Mouse (Mus musculus) Muller cell, postnatal 12 days (primary cell): ENCODE results near the gene Cdca7.

ENCODE experiments used
- DNase-seq: peaks from one replicate; pipeline ENCODE4 v3.0.0-alpha.2; 2015; ENCODE audit errors: inconsistent ontology term

The Cdca7 gene

DNA sequence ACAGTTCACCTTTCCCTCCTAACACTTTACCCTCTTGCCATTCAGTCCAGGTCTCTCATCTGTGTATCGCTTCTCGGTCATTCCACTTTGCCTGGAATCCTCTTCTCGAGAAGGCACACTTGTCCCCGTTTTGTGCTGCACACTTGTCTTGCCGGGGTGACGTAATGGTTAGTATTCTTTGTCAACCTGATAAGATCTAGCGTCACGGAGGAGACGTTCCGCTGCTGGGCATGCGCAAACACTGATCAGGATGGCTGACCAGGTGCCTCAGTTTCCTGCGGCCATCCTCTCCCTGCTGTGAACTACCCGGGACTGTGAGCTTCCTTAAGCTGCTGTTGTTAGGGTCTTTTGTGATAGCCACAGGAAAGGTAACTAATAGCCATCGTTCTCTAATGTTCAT lies 17.1 kb downstream of the Cdca7 start:
- DNase-seq, result no peak

DNA sequence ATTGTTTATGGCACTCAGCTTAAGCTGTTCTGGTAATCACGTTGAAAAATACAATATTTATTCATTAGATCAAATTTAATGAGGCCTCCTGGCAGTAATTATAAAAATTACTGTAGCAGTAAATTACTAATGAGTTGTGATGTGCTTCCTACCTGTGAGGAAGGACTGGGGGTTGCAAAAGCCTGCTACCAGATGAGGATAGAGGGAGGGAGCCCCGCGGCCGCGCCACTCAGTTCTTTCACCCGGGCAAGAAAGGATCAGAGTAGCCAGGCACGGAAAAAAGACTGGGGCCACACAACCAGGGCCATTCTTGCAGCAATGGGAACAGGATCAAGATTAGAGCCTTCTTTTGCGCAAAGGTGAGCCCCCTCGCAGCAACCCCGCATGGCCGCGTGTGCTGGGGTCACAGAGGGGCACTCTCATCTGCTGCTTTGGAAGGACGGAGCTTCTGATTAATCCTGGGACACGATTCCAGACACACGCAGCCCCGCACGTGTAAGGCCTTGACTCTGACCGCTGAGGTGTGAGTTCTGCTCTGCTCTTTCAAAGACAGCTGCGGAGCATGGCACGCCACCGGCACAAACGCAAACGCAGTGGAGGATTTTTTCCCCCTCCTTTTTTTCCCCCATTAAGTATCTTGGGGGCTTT lies 23.2 kb downstream of the Cdca7 start:
- no peak for DNase-seq

DNA sequence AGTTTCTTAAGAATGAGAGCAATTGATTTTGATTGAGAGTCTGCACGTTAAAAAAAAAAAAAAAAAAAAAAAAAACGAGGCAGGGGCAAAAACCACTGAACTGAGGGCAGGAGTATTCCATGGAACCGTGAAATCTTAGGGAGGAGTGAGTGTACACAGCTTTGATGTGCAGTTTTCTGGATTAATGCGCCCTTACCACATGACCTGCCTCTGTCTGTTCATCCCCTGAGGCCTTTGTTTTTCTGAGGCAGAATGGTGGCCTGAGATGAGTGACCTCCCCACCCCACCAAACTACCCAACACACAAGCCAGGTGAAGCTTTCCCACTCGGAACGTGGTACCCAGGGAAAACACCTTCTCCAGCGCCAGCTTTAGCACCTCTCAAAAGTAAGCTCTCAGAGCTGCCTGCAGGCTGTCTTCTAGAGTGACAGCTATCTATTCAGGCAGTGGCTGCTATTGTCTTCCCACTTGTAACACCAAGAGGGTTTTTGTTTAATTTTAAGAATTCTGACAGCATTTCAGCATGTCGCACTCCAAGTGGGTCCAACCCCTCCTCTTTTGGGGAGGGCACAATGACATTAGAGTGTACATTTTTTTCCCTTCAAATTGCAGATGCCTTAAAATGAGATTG lies 23.9 kb downstream of the Cdca7 start:
- no peak for DNase-seq

DNA sequence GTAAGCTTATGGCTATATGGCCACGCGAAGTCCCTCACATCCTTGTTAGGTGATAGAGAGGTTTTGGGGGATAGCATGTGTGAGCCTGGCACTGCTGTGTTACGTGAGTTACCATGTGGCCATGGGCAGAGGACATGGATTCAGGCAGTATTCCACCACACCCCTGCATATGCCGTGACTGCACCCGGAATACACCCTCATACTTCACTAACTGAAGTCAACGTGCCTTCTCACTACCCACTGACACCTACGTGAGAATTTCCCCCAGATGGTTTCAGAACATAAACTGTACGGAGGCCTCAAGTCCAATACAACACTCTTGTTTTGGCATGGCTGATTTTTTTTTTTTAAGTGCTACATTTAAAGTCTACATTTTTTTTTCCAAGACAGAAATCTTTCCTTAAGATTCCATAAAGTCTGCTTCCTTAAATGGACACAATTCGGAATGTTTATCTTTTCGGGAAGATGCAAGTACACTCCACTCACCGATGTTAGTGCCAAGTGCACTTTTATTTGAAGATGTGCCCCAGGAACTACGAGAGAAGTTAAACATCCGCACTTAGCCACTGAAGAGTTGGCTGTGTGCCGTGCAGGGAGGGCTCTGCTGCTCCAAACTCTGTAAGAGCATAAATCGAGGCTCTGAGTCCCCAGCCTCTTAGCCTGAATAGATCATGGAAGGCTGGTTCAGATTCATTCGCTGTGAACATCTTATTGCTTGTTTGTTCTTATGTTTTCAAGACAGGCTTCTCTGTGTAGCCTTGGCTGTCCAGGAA lies 26.3 kb downstream of the Cdca7 start:
- DNase-seq, result no peak

DNA sequence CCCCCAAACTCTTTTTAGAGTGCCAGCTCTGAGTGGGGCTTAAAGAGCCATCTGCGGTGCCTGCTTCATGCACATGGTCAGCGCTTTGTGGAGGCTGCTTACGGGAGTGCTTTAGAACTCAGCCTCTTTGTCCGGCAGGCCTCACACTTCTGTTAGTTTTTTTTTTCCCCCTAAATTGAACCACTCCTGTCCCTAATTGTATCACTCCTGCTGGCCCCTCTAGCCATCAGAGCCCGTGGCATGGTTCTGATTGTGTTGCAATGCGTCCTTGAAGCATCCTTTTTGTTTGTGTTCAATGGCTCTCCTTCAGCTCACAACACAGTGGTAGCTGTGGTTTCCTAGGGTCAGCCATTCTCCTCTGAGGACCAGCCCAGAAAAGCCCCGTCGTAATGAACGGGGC lies 27.7 kb downstream of the Cdca7 start:
- no peak for DNase-seq

DNA sequence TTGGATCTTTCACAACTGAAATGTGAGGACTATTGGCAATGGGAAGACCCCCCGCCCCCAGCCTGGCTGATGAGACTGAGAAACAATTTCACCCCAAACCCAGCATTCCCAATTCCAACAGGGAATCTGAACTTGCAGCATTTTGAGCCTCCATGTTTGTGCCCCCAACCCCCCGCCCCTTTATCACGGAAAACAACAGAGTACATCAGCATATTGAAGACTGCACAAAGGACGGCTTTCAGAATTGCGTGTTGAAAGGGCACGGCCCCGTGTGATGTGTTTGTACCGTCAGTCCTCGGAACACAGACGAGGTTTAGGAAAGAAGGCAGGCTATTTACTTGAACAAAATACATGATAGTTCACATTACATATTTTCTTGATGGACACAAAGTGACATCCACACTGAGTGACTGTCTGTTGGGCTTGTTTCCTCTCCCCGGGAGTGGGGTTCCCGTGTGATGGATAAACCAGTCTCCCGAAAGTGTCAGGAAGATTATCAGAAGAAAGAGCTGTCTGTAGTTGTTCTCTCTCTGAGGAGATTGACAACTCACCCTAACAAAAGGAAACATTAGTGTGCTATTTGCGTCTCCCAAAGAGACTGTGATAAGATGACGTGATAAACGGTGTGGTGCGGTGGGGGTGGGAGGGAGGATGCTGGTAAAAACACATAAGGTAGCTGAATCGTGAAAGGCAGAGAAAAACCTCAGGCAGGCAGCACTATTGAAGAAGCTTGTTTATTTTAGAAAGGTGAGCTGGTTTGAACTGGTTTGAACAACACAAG lies 32.1 kb downstream of the Cdca7 start:
- DNase-seq, result no peak

DNA sequence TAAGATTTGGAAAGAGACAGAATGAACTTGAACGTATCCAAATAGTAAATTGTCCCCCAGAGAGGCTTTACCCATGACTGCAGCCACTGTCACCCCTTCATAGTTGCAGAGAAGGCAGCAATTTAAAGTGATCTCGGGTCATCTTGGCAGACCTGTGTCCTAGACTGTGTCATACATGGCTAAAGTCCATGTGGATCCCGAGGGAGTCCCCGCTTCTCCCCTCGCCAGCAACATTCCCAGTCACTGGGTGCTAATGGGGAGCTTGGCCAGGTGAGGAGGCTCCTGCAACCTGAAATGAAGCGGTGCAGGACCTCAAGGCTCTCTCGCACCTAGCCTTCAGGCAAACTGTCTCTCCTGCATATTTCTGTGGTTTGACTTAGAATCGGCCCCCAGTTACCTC lies 32.9 kb downstream of the Cdca7 start:
- DNase-seq, result no peak

DNA sequence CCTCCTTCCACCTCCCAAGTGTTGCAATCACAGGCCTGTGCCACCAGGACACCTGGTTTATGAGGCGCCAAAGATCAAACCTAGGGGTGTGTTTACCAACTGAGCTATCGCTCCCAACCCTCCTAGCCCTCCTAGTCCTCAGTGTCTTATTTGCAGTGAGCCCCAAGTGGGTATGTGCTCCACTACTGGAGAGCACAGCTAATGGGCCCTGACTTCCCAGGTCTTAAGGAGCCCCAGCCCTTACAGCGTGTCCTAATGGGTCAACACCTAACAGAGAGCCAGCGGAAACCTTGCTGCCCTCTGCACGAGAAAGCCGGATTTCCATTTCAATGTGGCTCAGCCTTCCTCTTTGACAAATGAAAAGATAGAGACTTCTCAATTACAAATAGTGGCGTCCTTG lies 39.6 kb downstream of the Cdca7 start:
- no peak for DNase-seq

DNA sequence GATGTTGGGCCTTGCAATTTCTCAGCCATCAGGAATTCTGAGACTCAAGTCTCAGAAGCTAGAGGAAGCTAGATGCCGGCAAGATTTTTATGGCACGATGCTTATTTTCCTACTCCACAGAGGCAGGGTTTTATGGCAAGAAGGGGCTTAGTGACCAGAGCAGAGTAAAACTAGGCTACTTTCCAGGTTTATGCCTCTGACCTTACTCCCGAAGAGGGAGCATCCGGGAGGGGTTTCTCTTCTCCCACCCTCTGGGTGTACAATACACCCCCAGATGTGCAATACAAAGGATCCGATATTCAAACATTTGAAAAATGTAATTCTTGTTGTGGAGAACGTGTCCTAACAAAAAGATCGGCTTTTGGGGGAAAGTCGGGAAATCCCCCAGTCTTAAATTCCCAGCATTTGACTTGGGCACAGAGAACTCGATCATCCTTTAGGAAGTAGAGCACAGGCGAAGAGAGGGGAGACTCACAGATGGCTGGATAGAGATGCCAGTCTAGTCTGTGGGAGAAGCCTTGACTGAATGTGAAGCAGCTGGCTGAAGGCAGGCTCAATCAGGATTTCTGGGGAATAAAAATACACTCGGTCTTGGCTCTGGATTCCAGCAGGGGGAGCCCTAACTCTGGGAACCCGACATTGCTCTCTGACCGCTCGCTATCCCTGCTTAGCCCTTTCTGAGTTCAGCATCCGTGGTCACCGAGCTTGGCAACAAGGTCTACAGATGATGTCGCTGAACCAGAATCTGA lies 40.2 kb downstream of the Cdca7 start:
- DNase-seq, result peak; percentile 76

DNA sequence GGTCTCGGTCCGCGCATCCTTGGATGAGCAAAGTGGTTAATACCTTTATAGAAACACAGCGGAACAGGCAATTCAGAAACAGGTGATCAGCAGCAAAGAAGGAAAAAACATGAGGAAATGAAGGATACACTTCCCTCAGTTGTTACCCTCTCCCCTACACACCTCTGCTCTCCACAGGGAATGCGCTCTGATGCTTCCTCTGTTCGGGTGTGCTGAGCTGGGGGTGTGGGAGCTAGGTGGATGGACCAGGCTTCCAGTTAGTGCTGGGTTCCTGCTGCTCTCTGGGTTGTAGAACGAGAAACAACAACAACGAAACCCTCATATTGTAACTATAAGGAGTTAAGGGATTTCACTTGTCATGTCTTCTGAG lies 40.7 kb downstream of the Cdca7 start:
- DNase-seq, result no peak

DNA sequence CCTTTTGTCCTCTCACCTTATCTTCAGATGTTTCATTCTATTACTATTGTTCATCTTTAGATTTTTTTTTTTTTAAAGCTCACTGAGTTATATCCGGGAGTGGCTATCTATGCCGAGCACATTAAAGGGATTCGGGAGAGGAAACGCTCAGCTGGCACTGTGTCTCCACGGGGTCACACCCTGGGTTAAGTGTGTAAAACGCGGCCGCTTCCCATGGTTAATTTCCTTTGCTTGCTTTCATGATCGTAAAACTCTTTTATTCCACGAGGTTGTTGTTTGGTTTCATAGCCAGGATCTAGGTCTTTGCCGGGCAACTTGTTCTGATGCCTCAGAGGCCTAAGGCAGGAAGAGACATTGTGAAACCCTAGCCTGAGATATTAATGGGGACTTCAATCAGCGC lies 48.1 kb downstream of the Cdca7 start:
- DNase-seq, result no peak

DNA sequence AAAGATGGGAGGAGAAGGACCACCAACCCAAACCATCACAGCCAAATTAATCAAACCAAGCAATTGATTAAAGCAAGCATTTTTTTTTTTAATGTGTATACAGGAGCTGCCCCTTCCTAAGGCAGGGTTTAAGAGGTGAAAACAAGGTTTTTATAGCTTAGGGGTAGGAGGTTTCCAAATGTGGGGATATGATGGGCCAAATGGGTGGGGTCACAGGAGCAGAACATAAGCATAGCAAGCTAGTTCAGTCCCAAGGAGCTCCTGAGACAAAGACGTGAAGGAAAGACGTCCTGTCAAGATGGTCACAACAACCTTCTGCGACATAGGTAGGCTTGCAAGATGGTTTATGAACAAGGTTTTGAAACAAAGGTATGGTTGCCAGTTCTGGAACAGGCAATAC lies 49.6 kb downstream of the Cdca7 start:
- no peak for DNase-seq

DNA sequence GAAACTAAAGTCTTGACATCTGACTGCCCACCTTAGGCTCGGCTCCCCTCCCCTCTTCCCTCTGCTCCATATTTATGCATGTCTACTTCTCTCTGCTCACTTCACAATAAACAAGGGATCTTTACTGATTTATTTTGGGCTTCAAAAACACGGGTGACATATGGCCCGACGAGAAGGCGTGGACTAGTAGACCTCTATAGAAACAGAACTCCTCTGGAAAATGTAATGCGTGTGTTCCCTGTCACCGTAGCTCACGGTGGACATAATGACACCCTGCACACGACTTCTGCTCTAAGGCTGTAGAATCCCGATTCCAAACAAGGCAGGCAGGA lies 53.0 kb downstream of the Cdca7 start:
- DNase-seq, result no peak

DNA sequence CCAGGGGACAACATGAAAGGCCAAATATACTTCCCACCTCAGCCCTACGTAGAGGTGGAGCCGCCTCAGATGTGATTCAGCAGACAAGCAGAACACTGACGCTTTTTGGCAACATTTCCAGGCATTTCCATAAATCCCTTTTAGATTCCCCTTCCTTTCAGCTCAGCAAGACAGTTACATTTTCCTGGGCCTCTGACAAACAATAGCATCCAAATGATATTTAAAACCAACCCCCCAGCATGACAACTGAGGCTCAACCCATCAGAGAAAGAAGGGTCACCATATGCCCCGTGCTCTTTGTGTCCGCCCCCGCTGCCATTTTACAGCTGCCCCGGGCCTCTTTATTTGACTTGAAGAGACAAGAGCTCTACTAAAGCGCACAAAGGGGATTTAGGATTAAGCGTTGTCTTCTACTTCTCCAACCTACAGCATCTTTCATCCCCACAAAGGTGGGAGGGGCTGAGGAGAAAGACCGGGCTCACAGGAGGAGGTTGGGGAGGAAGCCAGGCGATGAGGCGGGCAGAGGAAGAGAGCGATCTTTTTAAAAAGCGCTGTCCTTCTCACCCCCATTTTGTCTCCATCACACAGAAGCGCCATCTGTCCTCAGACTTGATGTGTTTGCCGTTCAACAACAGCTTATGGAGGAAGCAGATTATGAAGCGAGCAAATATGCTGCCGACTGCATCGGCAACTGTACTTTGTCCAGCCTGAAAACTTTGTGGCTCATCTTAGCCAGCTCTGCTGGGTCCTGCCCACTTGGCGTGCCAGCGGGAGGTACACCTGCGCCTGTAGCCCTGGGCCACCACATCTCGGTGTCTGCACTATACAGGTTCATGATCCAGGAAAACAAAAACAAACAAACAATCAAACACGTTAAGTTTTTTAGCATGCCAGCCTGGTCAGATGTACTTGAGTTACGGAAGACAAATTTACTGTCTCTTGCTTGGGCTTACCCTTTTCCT lies 53.7 kb downstream of the Cdca7 start:
- peak; percentile 16 for DNase-seq

DNA sequence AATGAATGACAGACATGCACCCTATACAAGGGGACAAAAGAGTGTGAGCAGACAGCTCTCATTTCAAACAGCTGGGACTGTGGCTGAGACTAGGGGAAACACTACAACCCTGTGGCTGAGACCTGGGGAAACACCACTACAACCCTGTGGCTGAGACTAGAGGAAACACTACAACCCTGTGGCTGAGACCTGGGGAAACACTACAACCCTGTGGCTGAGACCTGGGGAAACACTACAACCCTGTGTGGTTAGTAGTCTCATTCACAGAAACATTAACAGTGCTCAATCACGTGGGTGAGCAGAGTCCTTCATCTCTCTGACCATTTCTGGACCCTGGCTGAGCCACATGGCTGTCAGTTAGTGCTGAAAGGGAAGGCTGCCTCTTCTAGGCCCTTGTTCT lies 59.9 kb downstream of the Cdca7 start:
- no peak for DNase-seq
